Mouse (Mus musculus) testis, adult 2 months (tissue): ENCODE measurements around the gene Zbtb4. TPM values are rescaled to one million over a fixed set of nuclear protein-coding genes. Genes with fewer than 3 reads are reported as not detected.

Experiments
- H3K27ac ChIP-seq: fragments of 200-500 bp; 2 replicates; pipeline ENCODE4 v1.5.1; 2012; ENCODE audit warnings: low read depth, low read length; ENCODE audit not compliant: control insufficient read depth, insufficient read depth
- H3K27me3 ChIP-seq: fragments of 200-500 bp; 2 replicates; pipeline ENCODE4 v1.6.1; 2012; ENCODE audit warnings: mild to moderate bottlenecking, low read length, moderate library complexity; ENCODE audit not compliant: control insufficient read depth, insufficient read depth
- H3K36me3 ChIP-seq: fragments of 200-500 bp; 2 replicates; pipeline ENCODE4 v1.6.1; 2012; ENCODE audit warnings: mild to moderate bottlenecking, low read length; ENCODE audit not compliant: control insufficient read depth, insufficient read depth
- H3K4me1 ChIP-seq: fragments of 200-500 bp; 2 replicates; pipeline ENCODE4 v1.6.1; 2012; ENCODE audit warnings: low read length; ENCODE audit not compliant: control insufficient read depth, insufficient read depth
- H3K4me3 ChIP-seq: fragments of 200-500 bp; 2 replicates; pipeline ENCODE4 v1.5.1; 2012; ENCODE audit warnings: low read depth, mild to moderate bottlenecking, low read length, moderate library complexity, mixed read lengths; ENCODE audit not compliant: control insufficient read depth
- CTCF ChIP-seq: fragments of 200-500 bp; IDR thresholded peaks from 2 replicates; pipeline ENCODE4 v1.5.1; 2012; ENCODE audit warnings: low read depth, mild to moderate bottlenecking, inconsistent platforms, low read length, moderate library complexity; ENCODE audit not compliant: control insufficient read depth, insufficient read depth, insufficient replicate concordance
- POLR2A ChIP-seq: fragments of 200-500 bp; IDR thresholded peaks from 2 replicates; pipeline ENCODE4 v1.6.1; 2012; ENCODE audit warnings: low read depth, mild to moderate bottlenecking, inconsistent platforms, low read length, moderate library complexity; ENCODE audit not compliant: control insufficient read depth
- polyA plus RNA-seq: library from polyadenylated mRNA; depleted of rRNA; stranded (reverse); fragments of >200 nt; gene quantifications from 2 replicates; pipeline ENCODE4 v1.2.3, GENCODE M21; 2012

Zbtb4 gene
- polyA plus RNA-seq, 1 experiment = 6.0 TPM

DNA sequence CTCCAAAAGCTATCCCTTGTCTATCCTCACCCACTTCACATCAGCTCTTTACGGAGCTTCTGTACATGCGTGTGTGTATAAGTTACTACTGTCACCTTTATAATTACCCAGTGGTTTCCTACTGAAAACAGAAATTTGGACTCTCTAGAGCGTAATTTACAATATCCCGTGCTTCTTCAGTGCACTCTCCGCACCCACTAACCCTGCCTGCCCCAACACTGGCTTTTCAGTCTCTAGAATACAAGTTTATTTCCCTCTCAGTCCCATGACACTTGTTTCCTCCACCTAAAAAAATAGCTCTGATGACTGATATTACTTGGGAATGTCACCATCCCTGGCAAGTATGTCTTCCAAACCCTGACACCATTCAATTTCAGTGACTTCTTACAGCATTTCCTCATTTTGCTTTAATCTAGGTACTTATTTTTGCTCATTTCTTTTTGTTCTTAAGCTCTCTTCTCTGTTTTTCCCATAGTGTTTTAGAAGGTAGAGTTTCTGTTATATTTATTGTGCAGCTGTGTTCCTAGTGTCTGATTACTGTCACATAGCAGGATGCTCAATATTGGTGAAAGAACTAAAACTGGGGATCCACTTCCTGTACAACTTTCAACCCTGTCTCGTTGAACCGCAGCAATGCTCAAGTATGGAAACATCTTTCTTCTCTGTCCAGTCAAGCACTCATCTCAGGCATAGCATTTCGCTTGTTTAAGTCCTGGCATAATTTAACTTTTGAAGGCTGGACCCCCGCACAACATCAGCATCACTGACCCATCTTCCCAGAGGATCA lies 8.2 kb upstream of the Zbtb4 start:
- Histone ChIP-seq H3K36me3 (peaks cover 3% of the 10 kb centered on the region), H3K27me3 (no peaks in the 10 kb centered on the region), H3K4me3 (peak overlapping the region; percentile 99), H3K4me1 (peaks cover 12% of the 10 kb centered on the region), H3K27ac (peak overlapping the region; percentile 84)
- TF ChIP-seq CTCF (no peak), POLR2A (no peak)

DNA sequence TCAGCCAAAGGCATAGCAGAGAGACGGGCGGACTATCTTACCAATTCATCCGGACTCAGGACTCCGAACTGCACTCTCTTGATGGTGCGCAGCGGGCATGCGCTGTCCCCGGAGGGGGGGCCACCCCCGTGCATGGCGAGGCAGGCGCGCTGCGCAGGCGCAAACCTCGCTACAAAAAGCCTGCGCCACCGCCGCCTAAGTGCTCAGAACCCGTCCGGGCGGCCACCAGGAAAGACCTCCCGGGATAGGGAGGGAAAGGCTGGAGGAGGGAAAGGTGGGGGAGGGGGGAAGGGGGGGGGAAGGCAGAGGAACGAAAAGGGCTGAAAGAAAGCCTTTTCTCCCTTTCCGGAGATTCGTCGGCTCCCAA lies 7.6 kb upstream of the Zbtb4 start:
- Histone ChIP-seq H3K27me3 (no peaks in the 10 kb centered on the region), H3K36me3 (peaks cover 3% of the 10 kb centered on the region), H3K27ac (peak overlapping the region; percentile 100), H3K4me3 (peak overlapping the region; percentile 99), H3K4me1 (peaks cover 12% of the 10 kb centered on the region)
- TF ChIP-seq POLR2A = no peak; the same call in none of the 2 replicates
- 0 out of 2 replicates have a peak, but pooled peaks have one; percentile 12 for TF ChIP-seq CTCF

GRCm38 (mm10) chr11:69758478-69758970 lies 7.2 kb upstream of the Zbtb4 start, which contains the start of gene Polr2a:
Gene Polr2a (minus strand): TSS chr11:69758637.
- peak within 1 kb of the TSS; percentile 99 for H3K4me3 ChIP-seq
- peak within 1 kb of the TSS; percentile 100 for H3K27ac ChIP-seq
- no peaks in the 10 kb centered on the region for H3K27me3 ChIP-seq
- peaks cover 12% of the 10 kb centered on the region for H3K4me1 ChIP-seq
- peaks cover 3% of the 10 kb centered on the region for H3K36me3 ChIP-seq
- TF ChIP-seq CTCF (no peak), POLR2A (peak; percentile 100)

- TF ChIP-seq POLR2A = peak; percentile 63
- no peak for TF ChIP-seq CTCF
- Histone ChIP-seq H3K27ac (peak overlapping the region; percentile 100), H3K36me3 (peaks cover 3% of the 10 kb centered on the region), H3K27me3 (no peaks in the 10 kb centered on the region), H3K4me1 (peaks cover 12% of the 10 kb centered on the region), H3K4me3 (peak overlapping the region; percentile 99)
Measured at GRCm38 (mm10) chr11:69758971-69759721, 6.6 kb upstream of the Zbtb4 start.

DNA sequence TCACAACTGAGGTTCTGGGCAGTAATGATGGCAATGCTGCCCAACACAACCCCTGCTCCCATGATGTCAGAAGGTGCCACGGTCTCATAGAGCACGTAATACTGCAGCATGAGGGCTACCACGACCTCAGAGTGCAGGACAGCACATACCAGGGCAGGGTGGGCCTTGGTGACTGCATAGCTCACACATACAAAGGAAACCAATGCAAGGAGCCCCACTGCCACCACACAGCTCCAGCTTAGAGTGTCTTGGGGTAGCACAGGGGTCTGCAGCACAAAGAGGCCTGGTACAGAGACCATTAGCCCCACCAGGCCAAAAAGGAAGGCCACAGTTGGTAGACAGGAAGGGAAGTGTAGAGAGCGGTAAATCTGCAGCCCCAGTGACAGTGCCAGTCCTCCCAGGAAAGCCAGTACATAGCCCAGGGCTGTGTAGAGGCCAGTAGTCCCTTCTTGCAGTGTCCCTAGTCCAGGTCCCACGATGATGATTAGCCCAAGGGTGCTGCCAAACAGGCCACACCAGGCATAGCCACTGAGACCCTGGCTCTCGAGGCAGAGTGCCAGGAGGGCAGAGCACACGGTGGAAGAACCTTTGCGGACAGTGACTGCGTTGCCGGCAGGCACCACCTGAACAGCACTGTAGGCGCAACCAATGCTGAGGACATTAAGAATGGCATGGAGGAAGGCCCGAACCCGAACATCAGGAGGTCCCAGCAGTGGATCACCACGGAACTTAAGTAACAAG lies 5.4 kb upstream of the Zbtb4 start:
- H3K4me3 ChIP-seq = peak overlapping the region; percentile 99
- no peaks in the 10 kb centered on the region for H3K27me3 ChIP-seq
- no peak; the same call in 1 of the 2 replicates for TF ChIP-seq POLR2A
- peaks cover 3% of the 10 kb centered on the region for H3K36me3 ChIP-seq
- H3K4me1 ChIP-seq = peaks cover 16% of the 10 kb centered on the region
- no peak overlapping the region for H3K27ac ChIP-seq

DNA sequence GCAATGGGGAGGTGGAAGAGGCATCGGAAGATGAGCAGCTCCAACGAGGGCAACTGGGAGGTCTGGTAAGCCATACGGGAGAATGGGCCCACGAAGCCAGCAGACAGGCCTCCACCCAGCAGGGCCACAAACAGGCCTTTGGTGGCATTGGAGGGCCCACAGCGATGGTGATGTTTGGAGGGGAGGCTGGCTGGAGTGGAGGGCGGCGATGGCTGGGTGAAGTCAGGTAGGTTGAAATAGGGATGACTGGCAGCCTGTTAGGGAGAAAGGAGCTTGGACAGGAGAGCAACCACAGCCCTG lies 4.9 kb upstream of the Zbtb4 start:
- Histone ChIP-seq H3K4me1 (peaks cover 16% of the 10 kb centered on the region), H3K27me3 (no peaks in the 10 kb centered on the region), H3K4me3 (peak overlapping the region; percentile 99), H3K36me3 (peaks cover 1% of the 10 kb centered on the region), H3K27ac (no peak overlapping the region)
- TF ChIP-seq POLR2A (no peak), CTCF (no peak)

DNA sequence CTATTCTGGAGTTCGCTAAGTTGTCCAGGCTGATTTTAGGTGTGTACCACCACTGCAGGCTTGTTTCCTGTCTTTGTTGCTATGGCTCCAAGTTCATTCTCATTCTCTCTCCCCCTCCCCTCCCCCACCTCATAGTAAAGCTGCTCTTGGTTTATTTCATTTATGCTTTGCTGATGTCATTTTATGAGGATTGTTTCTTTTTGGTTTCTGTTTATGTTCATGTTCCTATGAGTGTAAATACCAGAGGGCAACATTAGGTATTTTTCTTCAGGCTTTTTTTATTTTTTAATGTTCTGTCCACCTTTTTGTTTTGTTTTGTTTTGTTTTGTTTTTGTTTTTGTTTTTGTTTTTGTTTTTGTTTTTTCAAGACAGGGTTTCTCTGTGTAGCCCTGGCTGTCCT lies 3.8 kb upstream of the Zbtb4 start, which contains the start of gene Slc35g3:
Slc35g3 (minus strand) TSS at position 101 of the 400 bp plus-strand sequence.
- TF ChIP-seq POLR2A (no peak), CTCF (no peak)
- Histone ChIP-seq H3K36me3 (peaks cover 1% of the 10 kb centered on the region), H3K4me1 (peaks cover 17% of the 10 kb centered on the region), H3K27ac (no peak within 1 kb of the TSS), H3K27me3 (no peaks in the 10 kb centered on the region), H3K4me3 (peak within 1 kb of the TSS; percentile 99)
